In genomic region chr16:32547156-32548068, GRCm38 (mm10) we compare ENCODE assay signal across 21 mouse cellular contexts. TPM values are rescaled to one million over a fixed set of nuclear protein-coding genes. Genes with fewer than 3 reads are reported as not detected.
DNase-seq lines count a peak whose midpoint lies in the region; ATAC-seq lines count a peak whose summit lies in the region.
"Had no signal": no experiment of that assay in that cellular context is flagged by ENCODE, and none has a peak within 500 bp of the region (broad histone marks: within the 10 kb centered on the region; RNA-seq: fewer than 3 reads in every experiment).

No protein-coding gene starts in this region.

- H3K4me3 ChIP-seq in liver, embryonic 15.5 days (replicated peaks): 0 out of 2 replicates have a peak overlapping the region, but pooled peaks have one; percentile 3
- H3K4me3 ChIP-seq in hindbrain, embryonic 14.5 days (replicated peaks; ENCODE audit: low read length): no peak overlapping the region
- H3K4me3 ChIP-seq: forebrain, embryonic 12.5 days; heart, adult 2 months; hindbrain, embryonic 12.5 days; midbrain, embryonic 12.5 days had no signal

- peak overlapping the region; percentile 27; the same call in 1 of the 2 replicates for H3K9ac ChIP-seq in liver, embryonic 15.5 days
- no peak overlapping the region for H3K9ac ChIP-seq in hindbrain, embryonic 14.5 days
- H3K9ac ChIP-seq: forebrain, embryonic 12.5 days; hindbrain, embryonic 12.5 days; midbrain, embryonic 12.5 days had no signal

- H3K9me3 ChIP-seq in liver, embryonic 15.5 days (replicated peaks): 0 out of 2 replicates have a peak, but pooled peaks cover 5% of the 10 kb centered on the region
- no peaks in the 10 kb centered on the region for H3K9me3 ChIP-seq in hindbrain, embryonic 14.5 days (ENCODE audit: control insufficient read depth, low read length)
- H3K9me3 ChIP-seq: hindbrain, embryonic 12.5 days had no signal

- H3K4me1 ChIP-seq in liver, embryonic 15.5 days (replicated peaks): peaks cover 49% of the 10 kb centered on the region
- no peaks in the 10 kb centered on the region for H3K4me1 ChIP-seq in hindbrain, embryonic 14.5 days (replicated peaks; ENCODE audit: control insufficient read depth, insufficient read depth, low read length)
- H3K4me1 ChIP-seq: forebrain, embryonic 12.5 days; hindbrain, embryonic 12.5 days; midbrain, embryonic 12.5 days had no signal

- WGBS in liver, embryonic 15.5 days (ENCODE audit: insufficient replicate concordance): 11% methylated on average over 10 of the region's 10 CpGs
- 72% methylated on average over 10 of the region's 10 CpGs for WGBS in hindbrain, embryonic 14.5 days

- peak; percentile 36 for ATAC-seq in erythroblast, adult 5-6 weeks (replicated peaks; ENCODE audit: low FRiP score, poor library complexity, severe bottlenecking)
- ATAC-seq in liver, embryonic 15.5 days (ENCODE audit: insufficient read depth): peak; percentile 41
- ATAC-seq in hindbrain, embryonic 14.5 days (ENCODE audit: low FRiP score): no peak
- ATAC-seq: intestine, embryonic 16.5 days had no signal

- no peaks in the 10 kb centered on the region for H3K36me3 ChIP-seq in liver, embryonic 15.5 days (replicated peaks)
- no peaks in the 10 kb centered on the region for H3K36me3 ChIP-seq in splenic B cell, adult 2 months (ENCODE audit: control insufficient read depth, insufficient read depth, low read length, poor library complexity, severe bottlenecking)
- no peaks in the 10 kb centered on the region for H3K36me3 ChIP-seq in hindbrain, embryonic 14.5 days (replicated peaks; ENCODE audit: control insufficient read depth, insufficient read depth)
- H3K36me3 ChIP-seq: forebrain, embryonic 12.5 days; hindbrain, embryonic 12.5 days; midbrain, embryonic 12.5 days had no signal

- no peaks in the 10 kb centered on the region for H3K27me3 ChIP-seq in liver, embryonic 15.5 days
- no peaks in the 10 kb centered on the region for H3K27me3 ChIP-seq in splenic B cell, adult 2 months (ENCODE audit: control insufficient read depth, insufficient read depth, low read length, poor library complexity, severe bottlenecking)
- no peaks in the 10 kb centered on the region for H3K27me3 ChIP-seq in hindbrain, embryonic 14.5 days (ENCODE audit: control insufficient read depth, insufficient read depth, low read length)
- H3K27me3 ChIP-seq: forebrain, embryonic 12.5 days; hindbrain, embryonic 12.5 days; midbrain, embryonic 12.5 days had no signal

- H3K27ac ChIP-seq in liver, embryonic 15.5 days (replicated peaks): peak overlapping the region; percentile 71
- no peak overlapping the region for H3K27ac ChIP-seq in hindbrain, embryonic 14.5 days
- H3K27ac ChIP-seq: forebrain, embryonic 12.5 days; heart, adult 2 months; hindbrain, embryonic 12.5 days; midbrain, embryonic 12.5 days had no signal

- peak; percentile 35 to 73 for DNase-seq in spleen, postnatal 4 days (ENCODE audit: low spot score in 2 of 2)
- no peak for DNase-seq in spleen, postnatal 14 days (ENCODE audit: low spot score in 2 of 2)
- DNase-seq in splenic B cell, adult 2 months (ENCODE audit: low read depth, low spot score): peak; percentile 41
- no peak for DNase-seq in right cerebral cortex, postnatal 10 days (ENCODE audit: low spot score in 2 of 2)
- DNase-seq in thymus, postnatal 25 days: no peak
- DNase-seq in hindbrain, embryonic 14.5 days (ENCODE audit: low spot score): no peak
- DNase-seq: cerebellum, postnatal 14 days; heart, adult 2 months; kidney, postnatal 14 days; left cerebral cortex, postnatal 4 days had no signal

- peak overlapping the region; percentile 44 for H3K4me2 ChIP-seq in liver, embryonic 15.5 days
- no peak overlapping the region for H3K4me2 ChIP-seq in hindbrain, embryonic 14.5 days (replicated peaks)
- H3K4me2 ChIP-seq: forebrain, embryonic 12.5 days; hindbrain, embryonic 12.5 days; midbrain, embryonic 12.5 days had no signal

RNA-seq across cellular contexts. Expression of gene Zdhhc19, which starts 51.3 kb away (rescaled TPM):
- total RNA-seq in erythroblast, adult 5-6 weeks (2015; ENCODE audit: low replicate concordance): not detected in 2 replicates
- total RNA-seq in erythroblast, adult 5-6 weeks (2017; ENCODE audit: low replicate concordance): not detected in 2 replicates
- polyA plus RNA-seq in liver, embryonic 15.5 days (2015; fragmentation: Nextera tagmentation; extraction: Ambion mirVana): not detected in 2 replicates
- not detected in 2 replicates for polyA plus RNA-seq in hindbrain, embryonic 14.5 days (2014; fragmentation: Nextera tagmentation; extraction: Ambion mirVana)
- total RNA-seq: adrenal gland, adult 18-20 months; gastrocnemius, adult 18-20 months; heart, adult 2 months; layer of hippocampus, postnatal 14 days; left cerebral cortex, postnatal 4 days had no signal
- polyA plus RNA-seq: embryonic facial prominence, embryonic 11.5 days; forebrain, embryonic 12.5 days; heart, adult 2 months; hindbrain, embryonic 12.5 days; lung, embryonic 16.5 days; midbrain, embryonic 12.5 days had no signal

RNA-seq across cellular contexts. Expression of gene Slc51a, which starts 59.7 kb away (rescaled TPM):
- total RNA-seq in erythroblast, adult 5-6 weeks (2015; ENCODE audit: low replicate concordance): not detected in 2 replicates
- total RNA-seq in erythroblast, adult 5-6 weeks (2017; ENCODE audit: low replicate concordance): not detected in 2 replicates
- 0.37 and 0.56 TPM in 2 replicates for polyA plus RNA-seq in liver, embryonic 15.5 days (2015; fragmentation: Nextera tagmentation; extraction: Ambion mirVana)
- polyA plus RNA-seq in hindbrain, embryonic 14.5 days (2014; fragmentation: Nextera tagmentation; extraction: Ambion mirVana): 0.23 and 0.47 TPM in 2 replicates
- total RNA-seq: adrenal gland, adult 18-20 months; gastrocnemius, adult 18-20 months; layer of hippocampus, postnatal 14 days; left cerebral cortex, postnatal 4 days had no signal

Comparison
In these comparisons a context has a peak if more than half of its experiments do, and no peak if none do; other contexts are left out.
1. DNase-seq: peak in spleen, postnatal 4 days (2 of 2) and splenic B cell, adult 2 months (single experiment); none in spleen, postnatal 14 days (0 of 2), right cerebral cortex, postnatal 10 days (0 of 2), thymus, postnatal 25 days (single experiment) and hindbrain, embryonic 14.5 days (single experiment).